Mouse (Mus musculus) gastrocnemius, postnatal 14 days (tissue): ENCODE results near the gene Onecut1. TPM values are rescaled to one million over a fixed set of nuclear protein-coding genes. Genes with fewer than 3 reads are reported as not detected.

Experiments
- DNase-seq: peaks from one replicate; pipeline ENCODE4 v3.0.0; 2021; ENCODE audit warnings: mixed read lengths
- intact Hi-C: fragments of 180-260 bp; cut with DNase I; formaldehyde crosslinking; loops from one replicate; pipeline ENCODE4 v1.15.1; 2025; ENCODE audit warnings: low total_unique reads
- long read RNA-seq, 2 experiments: library from polyadenylated mRNA; stranded (forward); transcript quantifications; one replicate each; pipeline ENCODE4 v2.0.0; 2021
- total RNA-seq, 2 experiments: library from RNA; stranded (reverse); gene quantifications; 2 replicates each; pipeline ENCODE4 v1.2.3; 2021

Gene Onecut1
- not detected for total RNA-seq
- long read RNA-seq, experiment 1: 0 reads
- long read RNA-seq, experiment 2: 0 reads

DNA sequence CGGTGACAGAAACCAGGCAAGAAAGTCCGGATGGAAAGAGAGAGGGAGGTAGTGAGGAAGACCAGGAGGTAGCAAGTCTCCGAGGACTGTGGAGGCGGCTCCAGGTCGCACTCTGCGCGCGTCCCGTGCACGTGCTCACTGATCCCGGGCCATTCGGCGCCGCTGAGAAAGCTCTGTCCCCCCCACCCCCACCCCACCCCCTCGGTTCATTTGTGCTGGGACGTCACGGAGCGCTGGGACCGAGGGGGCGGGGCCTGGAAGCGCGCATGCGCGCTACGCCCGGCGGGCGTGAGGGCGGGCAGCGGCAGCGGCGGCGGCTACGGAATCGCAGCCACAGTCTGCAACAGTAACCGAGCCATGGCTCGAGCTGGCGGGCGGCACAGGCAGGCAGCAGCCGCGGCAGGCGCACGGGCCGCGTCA is at the start of gene Onecut1:
Gene Onecut1, plus strand, starts transcription at position 361 of the 420 bp plus-strand sequence.
- intact Hi-C loops: loop anchor here (10.0 kb wide), 1 partner anchor 717 kb away; no protein-coding TSS in a partner anchor
- peak; percentile 58 for DNase-seq

- intact Hi-C loops: no loop called here
- no peak for DNase-seq
Observed at GRCm38 (mm10) chr9:74819736-74820511, 41.8 kb upstream of the Onecut1 start.

DNA sequence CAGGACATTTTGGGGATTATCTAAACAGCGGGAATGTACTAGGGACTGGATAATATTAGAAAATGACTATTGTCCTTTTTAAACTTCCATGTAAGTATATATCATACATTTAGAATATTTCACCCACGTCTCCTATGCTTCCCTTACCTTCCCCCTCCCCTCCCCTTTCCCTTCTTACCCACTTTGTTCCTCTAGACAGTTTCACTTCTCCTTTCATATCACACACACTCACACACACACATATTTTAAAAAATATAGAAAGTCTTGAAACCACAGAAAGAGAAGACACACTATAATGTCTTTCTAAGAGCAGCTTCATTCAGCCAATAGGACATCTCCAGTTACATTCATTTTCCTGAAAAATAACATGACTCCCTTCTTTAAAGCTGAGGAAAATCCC is 36.6 kb upstream of the Onecut1 start:
- DNase-seq: no peak
- intact Hi-C loops: no loop called here

DNA sequence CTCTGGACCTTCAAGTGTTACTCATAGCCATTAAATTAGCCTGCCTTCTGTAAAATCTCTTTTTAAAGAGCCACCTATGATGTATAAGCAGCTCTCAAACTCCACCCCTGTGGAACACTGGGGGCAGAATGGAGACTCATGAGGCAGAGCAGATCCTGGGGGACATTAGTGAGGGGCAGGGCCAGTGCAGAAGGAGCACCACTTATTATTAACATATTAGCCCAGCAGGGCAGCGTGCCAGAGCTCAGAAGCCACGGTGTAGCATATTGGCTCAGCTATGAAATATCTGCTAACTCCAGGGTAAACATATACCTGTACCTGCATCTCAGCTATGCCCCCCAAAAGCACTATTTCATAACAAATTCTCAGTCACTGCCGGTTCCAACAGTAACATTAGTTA is 32.5 kb upstream of the Onecut1 start:
- intact Hi-C loops: no loop called here
- no peak for DNase-seq

GRCm38 (mm10) chr9:74842890-74843289 is 18.8 kb upstream of the Onecut1 start:
- intact Hi-C loops: no loop called here
- no peak for DNase-seq

DNA sequence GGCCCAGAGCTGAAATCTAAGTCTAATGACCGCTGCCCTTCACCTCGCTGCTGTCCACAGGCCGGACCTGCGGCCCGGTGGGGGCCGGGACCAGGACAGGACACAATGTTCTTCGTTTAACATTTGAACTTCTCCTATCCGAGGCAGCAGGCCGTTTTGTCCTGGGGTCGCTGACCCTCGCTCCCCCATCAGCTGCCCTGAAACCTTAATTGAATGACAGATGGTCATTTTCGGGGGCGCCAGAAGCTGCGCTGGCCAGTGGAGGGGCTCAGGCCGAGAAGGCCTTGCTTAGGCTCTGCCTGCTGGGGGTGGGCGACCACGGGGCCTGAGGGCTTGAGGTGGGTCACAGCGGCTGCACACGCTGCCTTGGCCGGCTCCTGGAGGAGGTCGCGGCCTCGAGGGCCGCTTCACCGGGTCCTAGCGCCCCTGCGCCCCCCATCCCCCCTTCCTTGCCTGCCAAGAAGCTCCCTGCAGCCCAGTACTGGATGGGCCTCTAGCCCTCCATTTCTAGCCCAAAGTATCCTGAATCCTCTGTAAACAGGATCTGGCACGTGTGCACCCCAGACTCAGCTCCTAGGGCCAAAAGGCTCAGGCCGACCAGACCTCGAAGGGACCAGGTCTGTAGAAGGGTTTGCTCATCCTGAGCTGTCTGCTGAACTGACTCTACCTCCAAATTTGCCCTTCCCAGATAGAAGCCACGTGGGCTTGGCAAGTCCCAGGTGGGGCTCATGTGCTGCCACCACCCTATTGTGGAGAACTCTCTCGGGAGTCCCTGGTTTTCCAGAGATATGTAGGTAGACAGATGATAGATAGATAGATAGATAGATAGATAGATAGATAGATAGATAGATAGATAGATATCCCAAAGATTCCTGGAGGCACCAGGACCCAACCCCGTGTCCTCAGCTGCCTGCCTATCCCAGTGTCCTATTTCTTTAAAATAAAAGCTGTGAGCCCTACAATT is 14.6 kb upstream of the Onecut1 start:
- intact Hi-C loops: no loop called here
- no peak for DNase-seq

DNA sequence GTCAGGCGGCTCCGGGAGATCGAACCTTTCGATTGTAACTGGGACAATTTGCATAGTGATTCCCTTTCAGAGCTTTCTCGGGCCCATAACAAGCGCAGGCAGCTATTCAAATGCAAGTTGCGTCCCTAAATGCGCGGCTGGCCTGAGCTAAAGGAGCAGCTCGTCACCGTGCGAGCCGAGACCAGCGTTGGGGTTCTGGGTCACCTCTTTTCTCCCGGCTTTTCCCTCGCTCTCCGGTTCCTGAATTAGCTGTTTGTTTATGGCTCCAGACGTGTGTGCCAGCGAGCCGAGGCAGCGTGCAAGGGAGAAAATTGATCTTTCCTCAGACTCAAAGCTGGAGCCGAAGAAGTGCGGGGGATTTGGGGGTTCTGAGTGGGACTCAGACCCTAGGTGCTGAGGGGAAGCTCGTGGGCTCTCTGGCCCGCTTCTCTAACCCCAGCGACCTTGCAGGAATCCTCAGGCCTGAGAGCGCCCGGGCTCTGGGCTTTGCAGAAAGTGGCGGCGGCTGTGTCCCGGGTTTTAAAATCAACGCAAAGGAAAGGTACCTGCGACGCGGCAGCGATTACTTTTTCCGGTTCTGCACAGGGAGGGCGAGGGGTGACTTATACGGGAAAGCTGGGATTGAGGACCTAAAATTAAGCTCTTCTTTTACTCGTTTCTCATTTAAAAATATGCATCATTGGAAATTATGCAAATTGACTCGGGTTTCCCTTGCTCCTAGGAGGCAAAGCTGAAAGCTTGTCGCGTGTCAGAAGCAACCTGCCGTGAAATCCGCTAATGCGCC is 13.1 kb upstream of the Onecut1 start:
- DNase-seq: no peak
- intact Hi-C loops: no loop called here

- intact Hi-C loops: no loop called here
- no peak for DNase-seq
Observed at GRCm38 (mm10) chr9:74849195-74849978, 12.3 kb upstream of the Onecut1 start.

DNA sequence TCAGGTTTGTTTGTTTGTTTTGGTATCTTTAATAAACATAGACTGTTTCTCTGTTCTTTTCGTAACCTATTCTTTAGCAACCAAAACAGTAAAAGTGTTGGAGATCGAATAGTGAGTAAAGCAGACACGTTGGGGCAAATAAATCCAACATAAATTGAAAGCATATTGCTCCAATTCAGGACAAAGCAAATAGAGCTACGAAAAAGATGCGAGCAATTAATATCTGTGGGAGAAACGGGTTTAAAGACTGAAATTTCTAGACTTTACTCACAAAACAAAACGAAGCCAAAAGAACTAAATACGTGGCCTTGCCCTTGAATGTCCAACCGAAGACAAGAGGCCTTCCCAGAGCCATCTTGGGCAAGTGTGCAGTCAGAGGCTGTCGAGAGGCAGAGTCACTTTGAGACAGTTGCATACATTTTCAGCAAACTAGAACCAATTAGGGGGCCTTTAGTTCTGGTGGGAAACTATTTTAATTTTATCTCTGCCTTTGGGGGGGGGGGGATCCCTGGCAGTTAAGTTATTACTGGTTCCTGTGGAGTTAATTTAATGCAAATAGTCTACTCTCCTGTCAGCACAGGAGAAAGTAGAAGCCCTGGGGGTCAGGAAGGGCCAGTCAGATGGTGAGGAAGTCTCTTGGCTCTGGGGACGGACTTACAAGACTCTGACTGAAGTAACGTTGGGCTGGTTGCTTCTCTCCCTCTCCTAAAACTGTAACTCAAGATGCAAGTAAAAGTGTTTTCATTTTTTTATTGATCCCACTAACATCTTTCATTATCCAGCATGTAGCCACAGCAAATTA is 11.5 kb upstream of the Onecut1 start:
- no peak for DNase-seq
- intact Hi-C loops: no loop called here

DNA sequence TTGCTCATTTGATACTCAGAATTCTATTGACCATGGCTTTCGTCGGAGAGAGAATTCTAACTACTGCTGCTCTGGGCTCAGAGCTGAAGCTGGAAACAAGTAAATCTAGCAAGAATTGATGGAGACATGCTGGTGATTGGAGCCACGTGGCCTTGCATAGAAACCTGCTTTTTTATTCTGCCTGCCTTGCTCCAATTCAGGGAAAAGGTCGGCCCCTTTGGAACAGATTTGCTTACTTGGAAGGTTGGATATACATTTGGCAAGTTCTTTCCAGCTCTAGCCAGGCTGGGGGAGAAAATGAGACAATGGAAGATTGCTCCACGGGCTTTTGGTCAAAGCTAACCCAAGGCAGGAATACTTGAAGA is 11.0 kb upstream of the Onecut1 start:
- intact Hi-C loops: no loop called here
- DNase-seq: no peak

DNA sequence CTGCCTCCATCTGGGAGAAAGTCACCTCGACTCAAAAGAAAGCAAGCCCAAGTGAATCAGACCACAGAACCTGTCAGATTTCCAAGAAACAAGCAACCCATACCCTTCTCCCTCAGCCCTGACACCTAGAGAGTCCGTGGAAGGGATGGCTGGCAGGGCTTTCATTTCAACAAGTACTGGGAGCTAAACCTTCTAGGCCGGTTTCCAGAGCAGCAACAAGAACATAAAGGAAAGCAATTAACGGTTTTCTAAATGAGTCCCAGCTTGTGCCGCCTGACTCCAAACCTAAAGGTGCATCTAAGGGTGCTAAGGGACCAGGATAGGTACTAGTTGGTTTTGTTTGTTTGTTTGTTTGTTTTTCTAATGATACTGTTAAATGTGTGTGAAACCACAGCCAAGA is 10.1 kb upstream of the Onecut1 start:
- intact Hi-C loops: no loop called here
- DNase-seq: no peak

GRCm38 (mm10) chr9:74852361-74852760 is 9.4 kb upstream of the Onecut1 start:
- DNase-seq: no peak
- intact Hi-C loops: no loop called here

GRCm38 (mm10) chr9:74853191-74854072 is 8.3 kb upstream of the Onecut1 start:
- intact Hi-C loops: no loop called here
- DNase-seq: no peak

GRCm38 (mm10) chr9:74854073-74854591 is 7.6 kb upstream of the Onecut1 start:
- no peak for DNase-seq
- intact Hi-C loops: no loop called here

DNA sequence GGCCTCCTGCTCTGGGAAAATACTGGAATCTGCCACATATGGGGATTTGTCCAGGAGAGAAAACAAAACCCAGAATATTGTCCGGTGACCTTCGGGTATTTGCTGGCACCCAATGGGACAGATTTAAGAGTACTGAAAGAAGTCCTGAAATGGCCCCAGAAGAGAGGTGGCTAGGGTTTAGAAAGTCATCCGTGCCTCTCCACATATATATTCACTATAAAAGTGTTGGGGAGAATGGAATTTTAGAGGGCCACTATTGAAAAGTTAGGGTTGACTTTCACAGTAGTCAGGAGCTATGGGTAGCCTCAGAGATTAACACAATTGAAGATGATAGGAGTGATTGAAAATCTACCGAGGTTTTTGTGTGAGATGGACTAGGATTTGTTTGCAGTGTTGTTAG is 6.3 kb upstream of the Onecut1 start:
- intact Hi-C loops: no loop called here
- no peak for DNase-seq

DNA sequence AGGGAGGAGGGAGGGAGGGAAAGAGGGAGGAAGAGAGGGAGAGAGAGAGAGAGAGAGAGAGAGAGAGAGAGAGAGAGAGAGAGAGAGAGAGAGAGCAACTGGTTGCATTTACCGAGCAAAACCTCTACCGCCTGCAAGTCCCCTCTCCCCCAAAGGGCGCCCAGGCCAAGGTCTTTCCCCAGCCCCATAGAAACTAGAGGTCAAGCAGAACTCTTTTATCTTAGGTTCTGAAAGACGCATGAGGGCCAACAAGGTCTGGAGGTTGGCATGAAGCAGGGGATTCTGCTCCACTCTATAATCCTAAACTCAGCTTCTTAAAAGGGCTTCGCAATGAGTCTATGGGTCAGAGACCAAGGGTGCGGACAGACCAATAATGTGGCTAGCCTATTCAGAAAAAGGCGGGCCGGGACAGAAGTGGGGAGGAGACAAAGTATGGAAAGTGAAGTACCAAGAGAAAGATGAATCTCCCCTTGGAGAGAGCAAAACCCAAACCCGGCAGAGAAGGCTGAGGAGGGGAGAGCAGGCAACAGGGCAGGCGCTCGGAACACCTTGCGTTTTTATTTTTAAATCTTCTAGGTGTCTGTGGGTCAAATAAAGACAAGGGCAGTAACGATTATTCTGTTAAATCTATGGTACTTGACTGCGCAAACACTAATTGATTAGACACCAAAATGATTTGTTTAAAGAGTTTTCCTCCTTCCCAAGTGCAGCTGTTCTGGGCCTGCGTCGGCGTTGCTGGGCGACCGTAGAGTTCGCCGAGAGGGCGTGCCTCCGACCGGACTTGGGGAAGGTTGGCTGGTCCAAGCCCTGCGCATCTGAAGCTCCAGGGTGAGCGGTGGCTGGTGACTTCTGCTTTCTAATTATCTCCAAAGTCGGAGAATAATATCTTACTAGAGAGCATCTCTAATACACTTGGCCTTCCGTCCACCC is 4.9 kb upstream of the Onecut1 start:
- DNase-seq: no peak
- intact Hi-C loops: no loop called here
